Mouse (Mus musculus) liver, adult (tissue): ENCODE measurements around the gene Tusc2.

ENCODE experiments used
- GATA4 ChIP-seq: IDR thresholded peaks from 2 replicates; pipeline ENCODE4 v1.6.1; 2014; ENCODE audit warnings: mild to moderate bottlenecking, low read length; ENCODE audit not compliant: insufficient replicate concordance

The Tusc2 gene

GRCm38 (mm10) chr9:107551890-107552355 lies 11.1 kb upstream of the Tusc2 start:
- no peak for TF ChIP-seq GATA4

GRCm38 (mm10) chr9:107552690-107553393 lies 10.2 kb upstream of the Tusc2 start:
- no peak for TF ChIP-seq GATA4

GRCm38 (mm10) chr9:107553541-107554318 lies 9.3 kb upstream of the Tusc2 start:
- no peak for TF ChIP-seq GATA4

DNA sequence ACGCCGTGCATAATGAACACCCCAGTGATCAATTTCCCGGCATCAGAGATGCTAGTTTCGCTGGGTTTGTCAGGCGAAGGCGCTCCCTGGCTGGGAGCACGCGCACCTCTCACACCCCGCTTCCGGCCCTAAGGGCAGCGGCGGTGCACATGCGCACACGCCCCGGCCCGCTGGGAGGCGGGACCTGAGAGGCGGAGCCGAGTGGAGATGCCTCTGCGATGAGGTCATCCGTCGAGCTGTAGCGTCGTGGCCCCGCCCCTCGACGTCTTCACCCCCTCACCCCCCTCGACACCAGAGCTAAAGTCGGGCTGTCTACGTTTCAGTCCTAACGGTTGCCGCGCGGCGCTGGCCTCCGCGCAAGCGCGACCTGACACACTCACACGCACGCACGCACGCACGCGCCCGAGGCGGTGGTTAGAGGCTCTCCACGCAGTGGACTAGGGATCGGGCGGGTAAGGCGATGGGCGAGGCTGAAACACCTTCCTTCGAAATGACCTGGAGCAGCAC lies 8.7 kb upstream of the Tusc2 start:
- TF ChIP-seq GATA4: no peak

DNA sequence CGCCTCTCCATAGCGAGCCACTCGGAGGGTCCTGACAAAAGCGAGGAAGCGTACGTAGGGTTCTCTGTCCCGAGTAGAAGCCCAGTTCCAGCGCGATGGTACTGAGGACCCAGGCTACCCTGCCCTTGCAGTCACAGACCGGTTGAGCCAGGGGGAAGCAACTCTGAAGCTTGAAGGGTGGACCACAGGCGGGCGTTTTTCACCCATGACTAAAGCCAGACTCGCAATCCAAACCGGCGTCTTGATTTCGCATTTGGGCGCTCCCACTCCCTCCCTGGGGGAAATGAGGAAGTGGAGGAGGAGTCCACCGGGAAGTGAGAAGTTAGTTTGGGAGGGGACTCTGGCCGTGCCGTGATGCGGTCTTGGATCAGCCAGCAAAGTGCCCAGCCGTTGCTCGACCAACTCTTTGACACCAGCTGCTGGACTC lies 8.0 kb upstream of the Tusc2 start:
- no peak for TF ChIP-seq GATA4

- no peak for TF ChIP-seq GATA4
Measured at GRCm38 (mm10) chr9:107555701-107556100, 7.4 kb upstream of the Tusc2 start.

GRCm38 (mm10) chr9:107556346-107556745 lies 6.7 kb upstream of the Tusc2 start:
- no peak for TF ChIP-seq GATA4

GRCm38 (mm10) chr9:107566041-107566709 lies 3.1 kb downstream of the Tusc2 start:
- TF ChIP-seq GATA4: no peak

- peak; percentile 97 for TF ChIP-seq GATA4
Measured at GRCm38 (mm10) chr9:107566855-107567254, 3.8 kb downstream of the Tusc2 start.

- TF ChIP-seq GATA4: peak; percentile 69; the same call in 1 of the 2 replicates
Measured at GRCm38 (mm10) chr9:107567702-107568319, 4.8 kb downstream of the Tusc2 start, which contains the start of gene Hyal2. Gene Hyal2 (plus strand): TSS chr9:107567945.

DNA sequence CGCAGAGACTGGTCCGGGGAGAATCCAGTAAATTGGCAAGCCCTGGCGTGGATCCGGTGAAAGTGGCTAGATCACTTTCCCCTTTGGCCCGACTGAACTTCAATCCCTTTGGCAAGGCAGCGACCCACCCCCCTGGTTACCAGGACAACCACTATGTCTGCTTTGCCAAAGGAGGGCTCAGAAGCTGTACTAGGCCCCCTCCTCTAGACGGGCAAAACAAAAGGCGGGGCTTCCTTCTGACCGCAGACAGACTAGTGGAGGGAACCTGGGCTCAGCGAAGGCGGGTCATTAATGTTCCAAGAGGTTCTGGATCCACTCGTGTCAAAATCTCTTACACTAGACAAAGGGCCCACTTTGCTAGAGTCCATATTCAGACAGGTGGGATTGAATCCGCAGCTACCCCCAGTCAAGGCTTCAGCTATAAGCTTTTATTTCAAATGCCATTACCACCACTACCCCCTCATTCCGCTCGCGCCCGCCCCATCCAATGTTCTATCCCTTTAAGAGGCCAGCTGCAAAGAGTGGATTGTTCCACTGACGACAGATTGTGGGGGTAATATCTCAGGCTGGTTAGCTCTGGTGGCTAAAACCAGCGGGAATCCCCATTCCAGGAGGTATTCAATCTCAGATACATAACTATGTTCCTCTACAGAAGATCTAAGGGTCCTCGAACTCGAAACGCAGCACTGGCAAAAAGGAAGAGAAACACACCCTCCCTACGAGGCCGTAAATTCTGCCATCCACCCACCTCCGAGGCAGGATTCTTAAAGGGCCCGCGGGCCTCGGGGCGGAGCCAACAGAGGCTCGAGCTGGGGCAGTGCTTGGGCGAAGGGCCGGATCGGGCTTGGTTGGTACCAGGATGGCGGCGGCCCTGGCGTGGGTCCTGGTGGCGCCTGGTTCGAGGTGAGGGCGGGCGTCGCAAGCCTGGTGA lies 5.5 kb downstream of the Tusc2 start:
- no peak for TF ChIP-seq GATA4

- peak; percentile 43; the same call in 1 of the 2 replicates for TF ChIP-seq GATA4
Measured at GRCm38 (mm10) chr9:107569270-107569669, 6.2 kb downstream of the Tusc2 start.

DNA sequence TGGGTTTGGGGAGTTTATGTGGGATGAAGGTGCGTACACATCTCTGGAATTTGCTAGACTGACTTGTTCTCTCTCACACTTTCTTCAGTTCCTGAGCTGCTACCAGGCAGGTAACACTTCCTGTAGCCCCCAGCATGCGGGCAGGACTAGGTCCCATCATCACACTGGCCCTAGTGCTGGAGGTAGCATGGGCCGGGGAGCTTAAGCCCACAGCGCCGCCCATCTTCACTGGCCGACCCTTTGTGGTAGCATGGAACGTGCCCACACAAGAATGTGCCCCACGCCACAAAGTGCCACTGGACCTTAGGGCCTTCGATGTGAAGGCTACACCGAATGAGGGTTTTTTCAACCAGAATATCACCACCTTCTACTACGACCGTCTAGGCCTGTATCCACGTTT lies 7.0 kb downstream of the Tusc2 start:
- no peak for TF ChIP-seq GATA4

DNA sequence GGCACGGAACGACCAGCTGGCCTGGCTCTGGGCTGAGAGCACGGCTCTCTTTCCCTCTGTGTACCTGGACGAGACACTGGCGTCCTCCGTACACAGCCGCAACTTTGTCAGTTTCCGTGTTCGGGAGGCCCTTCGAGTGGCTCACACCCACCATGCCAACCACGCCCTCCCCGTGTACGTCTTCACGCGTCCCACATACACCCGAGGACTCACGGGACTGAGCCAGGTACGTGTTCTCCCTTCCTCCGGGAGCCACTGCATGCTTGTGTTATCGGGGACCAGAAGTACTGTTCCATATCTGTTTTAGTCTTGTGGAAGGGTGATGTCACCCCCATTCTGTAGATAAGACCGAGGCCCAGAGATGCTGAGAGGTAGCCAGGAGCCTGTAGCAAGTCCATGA lies 7.8 kb downstream of the Tusc2 start:
- TF ChIP-seq GATA4: no peak

DNA sequence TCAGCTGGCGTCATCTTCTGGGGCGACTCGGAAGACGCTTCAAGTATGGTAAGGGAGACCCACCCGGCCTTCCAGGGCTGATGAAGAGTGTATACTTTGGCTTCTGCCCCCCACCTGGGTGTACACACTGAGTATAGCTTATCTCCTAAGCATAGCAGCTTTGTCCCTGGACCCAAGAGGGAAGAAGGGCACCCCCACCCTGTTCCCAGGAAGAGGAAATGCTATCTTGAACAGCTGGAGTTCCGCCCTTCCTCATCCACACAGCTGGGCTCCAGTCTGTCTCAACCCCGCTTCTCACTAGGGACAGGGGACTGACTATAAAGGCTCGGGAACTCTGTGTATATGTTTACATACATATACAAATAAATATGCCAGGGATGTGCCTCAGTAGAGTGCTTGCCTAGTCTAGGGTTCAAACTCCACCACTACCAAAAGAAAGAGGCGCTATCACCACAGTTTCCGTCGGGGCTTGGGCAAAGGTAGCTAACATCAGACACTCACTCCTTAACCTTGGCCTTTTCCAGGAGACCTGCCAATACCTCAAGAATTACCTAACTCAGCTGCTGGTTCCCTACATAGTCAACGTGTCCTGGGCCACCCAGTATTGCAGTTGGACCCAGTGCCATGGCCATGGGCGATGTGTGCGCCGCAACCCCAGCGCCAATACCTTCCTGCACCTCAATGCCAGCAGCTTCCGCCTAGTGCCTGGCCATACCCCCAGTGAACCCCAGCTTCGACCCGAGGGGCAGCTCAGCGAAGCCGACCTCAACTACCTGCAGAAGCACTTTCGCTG lies 8.7 kb downstream of the Tusc2 start:
- peak; percentile 97 for TF ChIP-seq GATA4
